Mouse (Mus musculus) heart, embryonic 12.5 days (tissue): Measurements from ENCODE around the gene Adcy1. TPM values are rescaled to one million over a fixed set of nuclear protein-coding genes. Genes with fewer than 3 reads are reported as not detected.

ENCODE experiments used
- ATAC-seq: fragments of 200-750 bp; cut with Nextera tagmentation; 2 replicates; pipeline ENCODE4 v1.8.0; 2017; ENCODE audit warnings: moderate TSS enrichment, moderate library complexity; ENCODE audit not compliant: insufficient number of reproducible peaks, low FRiP score
- H3K27ac ChIP-seq: fragments of 300-500 bp; sonication (generic); 2 replicates; pipeline ENCODE4 v1.5.1; 2016; ENCODE audit warnings: mild to moderate bottlenecking, moderate library complexity; ENCODE audit not compliant: poor library complexity, severe bottlenecking
- H3K27me3 ChIP-seq: fragments of 300-500 bp; sonication (generic); replicated peaks from 2 replicates; pipeline ENCODE4 v1.6.1; 2016; ENCODE audit warnings: mild to moderate bottlenecking, moderate library complexity
- H3K36me3 ChIP-seq: fragments of 300-500 bp; sonication (generic); 2 replicates; pipeline ENCODE4 v1.6.1; 2016; ENCODE audit warnings: mild to moderate bottlenecking, moderate library complexity
- H3K4me1 ChIP-seq: fragments of 300-500 bp; sonication (generic); replicated peaks from 2 replicates; pipeline ENCODE4 v1.6.1; 2016; ENCODE audit warnings: mild to moderate bottlenecking
- H3K4me2 ChIP-seq: fragments of 300-500 bp; sonication (generic); 2 replicates; pipeline ENCODE4 v1.6.1; 2016; ENCODE audit warnings: mild to moderate bottlenecking, moderate library complexity
- H3K4me3 ChIP-seq: fragments of 300-500 bp; sonication (generic); 2 replicates; pipeline ENCODE4 v1.5.1; 2016; ENCODE audit warnings: mild to moderate bottlenecking
- H3K9ac ChIP-seq: fragments of 300-500 bp; sonication (generic); 2 replicates; pipeline ENCODE4 v1.6.1; 2016; ENCODE audit warnings: mild to moderate bottlenecking, moderate library complexity
- H3K9me3 ChIP-seq: fragments of 300-500 bp; sonication (generic); replicated peaks from 2 replicates; pipeline ENCODE4 v1.6.1; 2016; ENCODE audit warnings: mild to moderate bottlenecking, moderate library complexity
- WGBS: fragments of 180-500 bp; shearing (Covaris S2); methylation state at CpG from one replicate; pipeline ENCODE4 v1.1.7; 2016; 5-methylcytosine and 5-hydroxymethylcytosine counted together
- polyA plus RNA-seq: library from polyadenylated mRNA; unstranded; fragments of >200 nt; fragmentation: Nextera tagmentation; extraction: Ambion mirVana; gene quantifications from 2 replicates; pipeline ENCODE4 v1.2.1, GENCODE M21; 2016

Adcy1 gene
- 1.2 and 1.3 TPM in 2 replicates for polyA plus RNA-seq

- Histone ChIP-seq H3K36me3 (no peaks in the 10 kb centered on the region), H3K4me2 (peak within 1 kb of the TSS; percentile 93), H3K27ac (no peak within 1 kb of the TSS), H3K27me3 (peaks cover 96% of the 10 kb centered on the region), H3K9ac (peak within 1 kb of the TSS; percentile 75), H3K9me3 (no peaks in the 10 kb centered on the region), H3K4me3 (peak within 1 kb of the TSS; percentile 72), H3K4me1 (peaks cover 21% of the 10 kb centered on the region; the same call in 1 of the 2 replicates)
- ATAC-seq: peak; percentile 52; the same call in 1 of the 2 replicates
- 13% methylated on average over 69 of the region's 69 CpGs for WGBS
These were observed at the start of gene Adcy1 for GRCm38 (mm10) chr11:7063001-7063584. TSS of gene Adcy1 (plus strand) at chr11:7063489.

GRCm38 (mm10) chr11:7016907-7017306 is 46.4 kb upstream of the Adcy1 start:
- H3K27me3 ChIP-seq: no peaks in the 10 kb centered on the region
- H3K4me2 ChIP-seq: no peak overlapping the region
- no peaks in the 10 kb centered on the region for H3K4me1 ChIP-seq
- no peaks in the 10 kb centered on the region for H3K36me3 ChIP-seq
- H3K9ac ChIP-seq: no peak overlapping the region
- no peak for ATAC-seq
- H3K4me3 ChIP-seq: no peak overlapping the region
- WGBS: 83% methylated on average over 12 of the region's 12 CpGs
- H3K9me3 ChIP-seq: no peaks in the 10 kb centered on the region
- H3K27ac ChIP-seq: no peak overlapping the region

GRCm38 (mm10) chr11:7018078-7018477 is 45.2 kb upstream of the Adcy1 start:
- Histone ChIP-seq H3K4me2 (no peak overlapping the region), H3K27me3 (no peaks in the 10 kb centered on the region), H3K4me1 (no peaks in the 10 kb centered on the region), H3K4me3 (no peak overlapping the region), H3K9me3 (no peaks in the 10 kb centered on the region), H3K36me3 (no peaks in the 10 kb centered on the region), H3K9ac (no peak overlapping the region), H3K27ac (no peak overlapping the region)
- WGBS: 87% methylated on average over 5 of the region's 5 CpGs
- no peak for ATAC-seq

GRCm38 (mm10) chr11:7019006-7019525 is 44.2 kb upstream of the Adcy1 start:
- Histone ChIP-seq H3K9ac (no peak overlapping the region), H3K27ac (no peak overlapping the region), H3K36me3 (no peaks in the 10 kb centered on the region), H3K4me3 (no peak overlapping the region), H3K4me2 (no peak overlapping the region), H3K27me3 (no peaks in the 10 kb centered on the region), H3K9me3 (no peaks in the 10 kb centered on the region), H3K4me1 (no peaks in the 10 kb centered on the region)
- no peak for ATAC-seq
- WGBS: 71% methylated on average over 7 of the region's 7 CpGs

GRCm38 (mm10) chr11:7033063-7033462 is 30.2 kb upstream of the Adcy1 start:
- Histone ChIP-seq H3K27me3 (no peaks in the 10 kb centered on the region), H3K9me3 (no peaks in the 10 kb centered on the region), H3K4me3 (no peak overlapping the region), H3K36me3 (no peaks in the 10 kb centered on the region), H3K27ac (no peak overlapping the region), H3K9ac (no peak overlapping the region), H3K4me2 (no peak overlapping the region), H3K4me1 (no peaks in the 10 kb centered on the region)
- no peak for ATAC-seq
- 59% methylated on average over 2 of the region's 2 CpGs for WGBS

- Histone ChIP-seq H3K27me3 (no peaks in the 10 kb centered on the region), H3K36me3 (no peaks in the 10 kb centered on the region), H3K27ac (no peak overlapping the region), H3K4me2 (no peak overlapping the region), H3K9me3 (no peaks in the 10 kb centered on the region), H3K9ac (no peak overlapping the region), H3K4me3 (no peak overlapping the region), H3K4me1 (peaks cover 4% of the 10 kb centered on the region; the same call in 1 of the 2 replicates)
- no peak for ATAC-seq
- 17% methylated on average over 7 of the region's 7 CpGs for WGBS
These were observed 23.6 kb upstream of the Adcy1 start for GRCm38 (mm10) chr11:7039722-7040121.

- Histone ChIP-seq H3K36me3 (no peaks in the 10 kb centered on the region), H3K4me1 (peaks cover 4% of the 10 kb centered on the region; the same call in 1 of the 2 replicates), H3K4me3 (no peak overlapping the region), H3K27ac (no peak overlapping the region), H3K9me3 (no peaks in the 10 kb centered on the region), H3K4me2 (no peak overlapping the region), H3K27me3 (no peaks in the 10 kb centered on the region), H3K9ac (no peak overlapping the region)
- 70% methylated on average over 6 of the region's 6 CpGs for WGBS
- no peak for ATAC-seq
These were observed 22.5 kb upstream of the Adcy1 start for GRCm38 (mm10) chr11:7040801-7041200.

- Histone ChIP-seq H3K9ac (no peak overlapping the region), H3K4me1 (peaks cover 4% of the 10 kb centered on the region; the same call in 1 of the 2 replicates), H3K4me2 (no peak overlapping the region), H3K27me3 (no peaks in the 10 kb centered on the region), H3K27ac (no peak overlapping the region), H3K9me3 (no peaks in the 10 kb centered on the region), H3K36me3 (no peaks in the 10 kb centered on the region), H3K4me3 (no peak overlapping the region)
- 67% methylated on average over 2 of the region's 2 CpGs for WGBS
- no peak for ATAC-seq
These were observed 16.1 kb upstream of the Adcy1 start for GRCm38 (mm10) chr11:7047176-7047575.

- no peak overlapping the region for H3K4me2 ChIP-seq
- H3K9me3 ChIP-seq: no peaks in the 10 kb centered on the region
- H3K36me3 ChIP-seq: no peaks in the 10 kb centered on the region
- ATAC-seq: no peak
- H3K4me1 ChIP-seq: peaks cover 4% of the 10 kb centered on the region; the same call in 1 of the 2 replicates
- H3K27ac ChIP-seq: no peak overlapping the region
- no peak overlapping the region for H3K4me3 ChIP-seq
- H3K9ac ChIP-seq: no peak overlapping the region
- no peaks in the 10 kb centered on the region for H3K27me3 ChIP-seq
These were observed 15.7 kb upstream of the Adcy1 start for GRCm38 (mm10) chr11:7047584-7047983.

- no peaks in the 10 kb centered on the region for H3K9me3 ChIP-seq
- no peak overlapping the region for H3K4me2 ChIP-seq
- peaks cover 25% of the 10 kb centered on the region for H3K27me3 ChIP-seq
- H3K4me3 ChIP-seq: no peak overlapping the region
- H3K27ac ChIP-seq: no peak overlapping the region
- WGBS: 64% methylated on average over 4 of the region's 4 CpGs
- ATAC-seq: no peak
- no peak overlapping the region for H3K9ac ChIP-seq
- peaks cover 26% of the 10 kb centered on the region for H3K4me1 ChIP-seq
- no peaks in the 10 kb centered on the region for H3K36me3 ChIP-seq
These were observed 9.6 kb upstream of the Adcy1 start for GRCm38 (mm10) chr11:7053710-7054109.

- WGBS: 70% methylated on average over 6 of the region's 6 CpGs
- no peak for ATAC-seq
These were observed 8.5 kb upstream of the Adcy1 start for GRCm38 (mm10) chr11:7054662-7055265.

More at GRCm38 (mm10) chr11:7054662-7055265, 8.5 kb upstream of the Adcy1 start:
- H3K9ac ChIP-seq: no peak overlapping the region
- peaks cover 36% of the 10 kb centered on the region for H3K27me3 ChIP-seq
- H3K4me2 ChIP-seq: no peak overlapping the region
- peaks cover 26% of the 10 kb centered on the region for H3K4me1 ChIP-seq
- H3K27ac ChIP-seq: no peak overlapping the region
- no peak overlapping the region for H3K4me3 ChIP-seq
- H3K9me3 ChIP-seq: no peaks in the 10 kb centered on the region
- no peaks in the 10 kb centered on the region for H3K36me3 ChIP-seq
